Mouse (Mus musculus): ENCODE data around the gene Os9.
A peak's percentile ranks its signal among the peaks of the same experiment; 100 is the strongest.

- TF ChIP-seq CTCF (IDR thresholded peaks at IDR 0.05; ENCODE audit: extremely low read depth, insufficient read length, insufficient replicate concordance, low read depth, low read length) (no peak), POLR2A (IDR thresholded peaks at IDR 0.05; ENCODE audit: low read depth, low read length) (peak; percentile 82; the same call in 1 of the 2 replicates)
These were observed 2.0 kb upstream of the Os9 start for GRCm38 (mm10) chr10:127122784-127123435.
